Mouse (Mus musculus) midbrain, embryonic 16.5 days (tissue): ENCODE data around the gene 5031439G07Rik. TPM values are rescaled to one million over a fixed set of nuclear protein-coding genes. Genes with fewer than 3 reads are reported as not detected.

Experiments
- ATAC-seq: fragments of 200-750 bp; cut with Nextera tagmentation; 2 replicates; pipeline ENCODE4 v1.8.0; 2017; ENCODE audit warnings: moderate TSS enrichment
- H3K27ac ChIP-seq: fragments of 300-500 bp; sonication (generic); 2 replicates; pipeline ENCODE4 v1.5.1; 2014; ENCODE audit warnings: mild to moderate bottlenecking, low read length, mixed read lengths
- H3K27me3 ChIP-seq: fragments of 300-500 bp; sonication (generic); 2 replicates; pipeline ENCODE4 v1.6.1; 2014; ENCODE audit warnings: low read depth, low read length, mixed read lengths; ENCODE audit not compliant: control insufficient read depth, insufficient read depth
- H3K36me3 ChIP-seq: fragments of 300-500 bp; sonication (generic); 2 replicates; pipeline ENCODE4 v1.6.1; 2014; ENCODE audit warnings: mild to moderate bottlenecking, low read length, moderate library complexity, mixed read lengths; ENCODE audit not compliant: control insufficient read depth, insufficient read depth
- H3K4me1 ChIP-seq: fragments of 300-500 bp; sonication (generic); 2 replicates; pipeline ENCODE4 v1.6.1; 2014; ENCODE audit warnings: mild to moderate bottlenecking, low read length, mixed read lengths; ENCODE audit not compliant: control insufficient read depth, insufficient read depth
- H3K4me2 ChIP-seq: fragments of 300-500 bp; sonication (generic); 2 replicates; pipeline ENCODE4 v1.6.1; 2014; ENCODE audit warnings: mild to moderate bottlenecking, low read length, mixed read lengths
- H3K4me3 ChIP-seq: fragments of 300-500 bp; sonication (generic); 2 replicates; pipeline ENCODE4 v1.5.1; 2014; ENCODE audit warnings: low read depth, mild to moderate bottlenecking, low read length, moderate library complexity, mixed read lengths
- H3K9ac ChIP-seq: fragments of 300-500 bp; sonication (generic); 2 replicates; pipeline ENCODE4 v1.6.1; 2014; ENCODE audit warnings: low read depth, low read length, mixed read lengths
- H3K9me3 ChIP-seq: fragments of 300-500 bp; sonication (generic); replicated peaks from 2 replicates; pipeline ENCODE4 v1.6.1; 2014; ENCODE audit warnings: mild to moderate bottlenecking, low read length, mixed read lengths; ENCODE audit not compliant: control insufficient read depth, poor library complexity, severe bottlenecking
- WGBS: fragments of 180-500 bp; shearing (Covaris S2); extraction: QIAGEN DNeasy Blood & Tissue Kit; methylation state at CpG from one replicate; pipeline ENCODE4 v1.1.7; 2014; 5-methylcytosine and 5-hydroxymethylcytosine counted together
- polyA plus RNA-seq: library from polyadenylated mRNA; unstranded; fragments of >200 nt; fragmentation: Nextera tagmentation; extraction: Ambion mirVana; gene quantifications from 2 replicates; pipeline ENCODE4 v1.2.1, GENCODE M21; 2015

5031439G07Rik gene
- polyA plus RNA-seq, 1 experiment from 2014 or later: 24.5 TPM

DNA sequence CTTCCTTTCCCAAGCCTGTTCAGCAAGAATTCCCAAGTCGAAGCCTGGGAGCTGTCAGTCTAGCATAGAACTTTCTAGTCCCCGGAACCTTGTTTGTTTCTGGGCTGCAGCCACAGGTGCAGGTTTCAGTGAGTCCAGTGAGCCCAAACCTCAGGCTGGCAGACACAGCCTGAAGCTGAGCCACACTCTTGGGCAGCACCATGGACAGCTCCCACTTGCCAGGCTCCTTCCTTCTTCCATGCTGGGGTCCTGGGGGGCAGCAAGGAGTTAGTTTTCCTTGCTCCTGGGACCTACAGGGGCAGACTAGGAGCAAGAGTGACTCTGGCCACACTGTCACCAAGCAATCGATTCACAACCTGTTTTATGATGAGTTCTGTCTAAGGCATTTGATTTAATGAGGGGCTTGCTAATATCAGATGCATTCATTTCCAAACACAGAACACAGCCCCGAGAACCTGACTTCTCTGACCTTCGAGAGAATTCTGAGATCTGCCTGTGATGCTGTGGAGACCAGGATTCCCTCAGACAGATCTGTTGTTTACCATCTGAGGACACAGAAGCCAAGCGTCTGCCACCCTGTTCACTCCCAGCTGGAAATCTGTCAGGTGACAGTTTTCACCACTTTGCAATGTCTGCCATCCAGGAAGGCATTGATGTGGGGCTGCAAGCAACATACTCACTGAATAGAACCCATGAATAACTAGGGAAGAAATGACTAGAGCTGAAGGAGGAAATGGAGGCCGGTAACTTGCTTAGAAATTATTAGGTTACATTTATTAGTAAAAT, 22.6 kb downstream of the 5031439G07Rik start:
- H3K27me3 ChIP-seq: no peaks in the 10 kb centered on the region
- no peaks in the 10 kb centered on the region; the same call in 1 of the 2 replicates for H3K36me3 ChIP-seq
- no peaks in the 10 kb centered on the region for H3K9me3 ChIP-seq
- H3K4me2 ChIP-seq: no peak overlapping the region
- no peak overlapping the region for H3K27ac ChIP-seq
- H3K4me3 ChIP-seq: no peak overlapping the region
- no peak for ATAC-seq
- H3K9ac ChIP-seq: no peak overlapping the region
- H3K4me1 ChIP-seq: peaks cover 3% of the 10 kb centered on the region
- WGBS: 62% methylated on average over 7 of the region's 7 CpGs

DNA sequence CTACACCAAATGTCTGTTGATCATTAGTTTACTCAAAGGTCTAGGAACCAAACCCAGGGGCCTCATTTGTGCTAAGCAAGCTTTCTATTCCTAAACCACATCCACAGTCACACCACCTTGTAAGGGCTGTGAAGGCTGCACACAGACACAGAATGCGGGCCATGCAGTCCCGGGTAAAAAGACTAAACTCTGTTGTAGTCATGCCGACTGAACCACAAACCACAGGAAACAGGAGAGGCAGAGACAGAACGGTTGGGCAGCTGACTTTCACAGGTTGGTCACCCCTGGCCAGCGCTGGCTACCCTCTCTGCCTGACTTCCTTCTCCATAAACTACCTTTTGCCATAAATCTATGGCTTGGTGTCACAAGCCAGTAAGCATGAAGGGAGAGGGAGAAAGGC, 23.6 kb downstream of the 5031439G07Rik start:
- H3K9ac ChIP-seq: no peak overlapping the region
- H3K4me2 ChIP-seq: no peak overlapping the region
- WGBS: 88% methylated on average over 5 of the region's 5 CpGs
- H3K9me3 ChIP-seq: no peaks in the 10 kb centered on the region
- H3K36me3 ChIP-seq: no peaks in the 10 kb centered on the region; the same call in 1 of the 2 replicates
- H3K27me3 ChIP-seq: no peaks in the 10 kb centered on the region
- peaks cover 8% of the 10 kb centered on the region for H3K4me1 ChIP-seq
- no peak overlapping the region for H3K27ac ChIP-seq
- no peak overlapping the region for H3K4me3 ChIP-seq
- no peak for ATAC-seq

DNA sequence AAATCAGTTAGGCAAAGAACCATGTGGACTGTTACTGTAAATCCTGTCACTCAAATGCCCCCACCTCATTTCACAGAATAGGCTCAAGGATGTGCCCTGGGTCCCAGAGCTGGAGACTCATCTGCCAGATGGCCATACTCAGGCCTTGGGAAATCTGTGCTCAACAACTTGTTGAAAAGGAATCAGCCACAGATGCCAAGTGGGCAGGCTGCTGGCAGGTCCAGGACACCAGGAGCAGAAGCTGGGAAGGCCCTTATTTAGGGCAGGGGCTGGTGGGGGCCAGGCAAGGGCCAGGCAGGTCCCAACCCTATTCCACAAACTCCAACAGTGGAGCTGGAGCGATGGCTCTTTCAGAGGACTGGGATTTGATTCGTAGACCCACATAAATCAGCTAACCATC, 25.8 kb downstream of the 5031439G07Rik start:
- no peak overlapping the region for H3K27ac ChIP-seq
- ATAC-seq: no peak
- 83% methylated on average over 2 of the region's 2 CpGs for WGBS

DNA sequence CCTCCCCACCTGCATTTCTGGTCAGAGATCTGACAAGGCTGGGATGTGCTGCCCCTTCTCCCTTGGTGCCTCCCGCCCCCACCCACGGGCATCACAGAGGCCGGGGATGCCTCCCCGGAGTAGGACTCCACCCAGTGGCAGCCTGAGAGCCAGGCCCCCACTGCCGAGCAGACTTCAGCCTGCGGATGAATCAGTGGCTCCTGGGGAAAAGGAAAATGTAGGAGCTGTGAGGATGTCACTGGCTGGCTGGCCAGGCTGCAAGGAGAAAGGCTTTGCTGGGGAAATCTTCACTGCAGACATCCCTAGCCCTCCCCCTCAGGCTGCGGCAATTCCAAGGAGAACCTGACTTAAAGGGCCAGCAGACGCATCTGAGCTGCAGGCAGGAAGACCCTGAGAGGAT, 27.7 kb downstream of the 5031439G07Rik start:
- no peaks in the 10 kb centered on the region for H3K9me3 ChIP-seq
- H3K4me1 ChIP-seq: peaks cover 20% of the 10 kb centered on the region
- peak; percentile 40; the same call in 1 of the 2 replicates for ATAC-seq
- H3K4me3 ChIP-seq: peak overlapping the region; percentile 14; the same call in 1 of the 2 replicates
- peak overlapping the region; percentile 60 for H3K9ac ChIP-seq
- H3K27me3 ChIP-seq: no peaks in the 10 kb centered on the region
- H3K36me3 ChIP-seq: peaks cover 6% of the 10 kb centered on the region; the same call in 1 of the 2 replicates
- H3K27ac ChIP-seq: peak overlapping the region; percentile 67
- WGBS: 19% methylated on average over 8 of the region's 8 CpGs
- peak overlapping the region; percentile 47; the same call in 1 of the 2 replicates for H3K4me2 ChIP-seq

More for the DNA sequence above, 25.8 kb downstream of the 5031439G07Rik start:
- Histone ChIP-seq H3K9me3 (no peaks in the 10 kb centered on the region), H3K36me3 (no peaks in the 10 kb centered on the region), H3K4me3 (no peak overlapping the region), H3K27me3 (no peaks in the 10 kb centered on the region), H3K4me1 (peaks cover 20% of the 10 kb centered on the region), H3K9ac (no peak overlapping the region), H3K4me2 (no peak overlapping the region)

DNA sequence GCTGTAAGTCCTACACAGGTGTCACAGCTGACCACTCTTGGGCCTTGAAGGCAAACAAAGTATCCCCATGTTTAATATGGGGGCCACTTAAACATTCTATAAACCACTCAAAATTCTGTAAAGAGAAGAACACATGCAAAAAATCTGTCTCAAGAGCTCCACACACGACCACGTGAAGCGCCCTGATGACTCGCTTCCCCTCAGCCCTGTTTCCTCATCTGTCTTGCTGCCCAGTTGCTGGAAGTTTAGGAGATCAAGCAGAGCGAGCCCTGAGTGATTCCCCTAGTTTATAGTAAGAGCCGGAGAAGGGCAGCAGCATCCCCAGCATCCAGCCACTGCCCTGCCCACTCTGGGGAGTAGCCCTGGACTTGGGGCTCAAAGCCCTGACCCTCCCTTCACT, 28.5 kb downstream of the 5031439G07Rik start:
- no peak for ATAC-seq
- peaks cover 14% of the 10 kb centered on the region; the same call in 1 of the 2 replicates for H3K36me3 ChIP-seq
- H3K4me2 ChIP-seq: no peak overlapping the region
- H3K9me3 ChIP-seq: no peaks in the 10 kb centered on the region
- H3K27ac ChIP-seq: no peak overlapping the region
- no peaks in the 10 kb centered on the region for H3K27me3 ChIP-seq
- no peak overlapping the region for H3K4me3 ChIP-seq
- WGBS: 91% methylated on average over 6 of the region's 6 CpGs
- H3K4me1 ChIP-seq: peaks cover 18% of the 10 kb centered on the region
- H3K9ac ChIP-seq: no peak overlapping the region

DNA sequence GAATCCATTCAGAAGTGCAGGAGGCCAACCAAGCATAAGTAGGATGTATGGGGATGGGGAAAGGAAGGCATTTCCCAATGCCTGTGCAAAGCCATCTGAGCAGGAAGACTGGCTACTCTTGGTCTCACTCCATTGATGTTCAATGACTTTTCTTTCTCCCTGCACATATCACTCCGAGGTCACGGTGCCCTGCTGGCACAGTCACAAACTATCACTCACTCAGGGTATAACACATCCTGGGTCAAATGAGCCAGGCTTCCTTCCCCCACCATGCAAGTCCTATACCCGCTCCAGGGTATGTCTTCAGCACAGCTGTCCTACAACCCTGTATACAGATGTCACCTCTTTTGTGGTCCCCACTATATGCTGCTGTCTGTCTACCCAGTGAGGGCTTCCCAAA, 30.0 kb downstream of the 5031439G07Rik start:
- Histone ChIP-seq H3K9ac (0 out of 2 replicates have a peak overlapping the region, but pooled peaks have one; percentile 5), H3K27ac (peak overlapping the region; percentile 43; the same call in 1 of the 2 replicates), H3K36me3 (peaks cover 22% of the 10 kb centered on the region; the same call in 1 of the 2 replicates), H3K4me1 (peaks cover 18% of the 10 kb centered on the region), H3K4me2 (no peak overlapping the region), H3K4me3 (no peak overlapping the region), H3K9me3 (no peaks in the 10 kb centered on the region), H3K27me3 (no peaks in the 10 kb centered on the region)
- WGBS: 87% methylated on average over 3 of the region's 3 CpGs
- ATAC-seq: no peak

DNA sequence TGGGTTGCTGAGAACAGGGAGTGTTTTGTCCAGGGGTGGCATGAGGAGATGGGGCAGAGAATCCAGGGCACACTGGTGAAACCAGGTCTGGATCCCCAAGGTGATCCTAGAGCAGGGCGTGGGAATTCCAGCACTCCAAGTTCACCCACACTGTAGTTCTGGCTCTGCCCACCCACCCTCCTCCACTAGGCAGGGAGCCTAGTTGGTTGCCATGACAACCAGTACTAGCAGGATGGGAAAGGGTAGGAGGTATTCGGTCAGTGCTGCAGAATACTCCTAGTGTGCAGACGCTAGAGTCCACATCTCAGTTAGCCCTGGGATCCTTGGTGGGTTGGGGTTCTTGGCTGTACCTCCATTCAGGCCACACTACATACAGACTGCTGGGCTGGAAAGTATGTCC, 30.5 kb downstream of the 5031439G07Rik start:
- Histone ChIP-seq H3K9me3 (no peaks in the 10 kb centered on the region), H3K4me1 (peaks cover 18% of the 10 kb centered on the region), H3K9ac (peak overlapping the region; percentile 5; the same call in 1 of the 2 replicates), H3K4me2 (no peak overlapping the region), H3K27ac (peak overlapping the region; percentile 43; the same call in 1 of the 2 replicates), H3K4me3 (no peak overlapping the region), H3K36me3 (peaks cover 27% of the 10 kb centered on the region), H3K27me3 (no peaks in the 10 kb centered on the region)
- peak; percentile 67 for ATAC-seq
- 11% methylated on average over 3 of the region's 3 CpGs for WGBS

DNA sequence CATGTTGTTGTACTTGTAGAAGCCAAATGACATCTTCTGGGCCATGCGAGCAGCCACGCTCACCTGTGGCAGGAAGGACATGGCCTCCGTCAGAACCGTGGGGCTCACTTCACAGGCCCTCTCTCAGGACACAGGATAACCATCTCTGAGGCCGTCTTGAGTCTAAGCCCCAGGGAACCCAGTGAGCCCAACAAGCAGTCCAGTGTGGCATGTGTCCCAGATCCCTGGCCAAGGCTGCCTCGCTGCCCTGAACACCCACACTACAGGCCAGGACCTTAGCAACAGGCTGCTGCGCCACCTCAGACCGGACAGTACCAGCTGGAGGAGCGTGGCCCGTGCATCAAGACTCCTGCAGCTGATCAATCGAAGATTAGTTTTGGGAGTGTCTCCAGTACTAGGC, 35.1 kb downstream of the 5031439G07Rik start:
- ATAC-seq: no peak
- H3K27ac ChIP-seq: no peak overlapping the region
- no peak overlapping the region for H3K4me3 ChIP-seq
- no peak overlapping the region for H3K4me2 ChIP-seq
- peaks cover 67% of the 10 kb centered on the region for H3K36me3 ChIP-seq
- H3K27me3 ChIP-seq: no peaks in the 10 kb centered on the region
- no peak overlapping the region for H3K9ac ChIP-seq
- WGBS: 92% methylated on average over 11 of the region's 11 CpGs
- H3K4me1 ChIP-seq: peaks cover 7% of the 10 kb centered on the region
- no peaks in the 10 kb centered on the region for H3K9me3 ChIP-seq

DNA sequence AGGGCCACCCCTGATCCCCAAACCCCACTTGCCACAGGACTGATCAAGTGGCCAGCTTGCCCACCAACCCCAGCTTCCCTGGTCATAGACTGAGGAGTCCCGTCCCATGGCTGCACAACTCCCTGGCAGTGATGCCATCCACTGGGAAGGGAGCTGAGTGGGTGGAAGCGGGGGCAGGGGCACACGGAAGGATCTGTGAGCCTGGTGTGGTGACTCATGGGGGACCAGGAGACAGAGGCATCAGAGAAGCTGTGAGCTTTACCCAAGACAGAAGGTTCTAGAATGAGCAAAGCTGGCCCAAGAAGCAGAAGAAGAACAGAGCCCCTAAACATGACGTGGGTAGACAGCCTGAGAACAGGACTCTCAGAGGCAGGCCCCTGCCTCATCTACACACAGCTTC, 38.3 kb downstream of the 5031439G07Rik start:
- no peaks in the 10 kb centered on the region for H3K27me3 ChIP-seq
- no peak overlapping the region for H3K9ac ChIP-seq
- no peak for ATAC-seq
- H3K4me3 ChIP-seq: no peak overlapping the region
- 90% methylated on average over 4 of the region's 4 CpGs for WGBS
- H3K4me1 ChIP-seq: no peaks in the 10 kb centered on the region
- peaks cover 73% of the 10 kb centered on the region for H3K36me3 ChIP-seq
- no peak overlapping the region for H3K27ac ChIP-seq
- H3K4me2 ChIP-seq: no peak overlapping the region
- H3K9me3 ChIP-seq: no peaks in the 10 kb centered on the region
